Mouse (Mus musculus): ENCODE measurements at regions not wholly inside any gene's neighbourhood (a gene's known extent, or its start where the extent isn't known, plus 50 kb on each side); places are given as distances from the start of the nearest gene placed in this dataset.

DNA sequence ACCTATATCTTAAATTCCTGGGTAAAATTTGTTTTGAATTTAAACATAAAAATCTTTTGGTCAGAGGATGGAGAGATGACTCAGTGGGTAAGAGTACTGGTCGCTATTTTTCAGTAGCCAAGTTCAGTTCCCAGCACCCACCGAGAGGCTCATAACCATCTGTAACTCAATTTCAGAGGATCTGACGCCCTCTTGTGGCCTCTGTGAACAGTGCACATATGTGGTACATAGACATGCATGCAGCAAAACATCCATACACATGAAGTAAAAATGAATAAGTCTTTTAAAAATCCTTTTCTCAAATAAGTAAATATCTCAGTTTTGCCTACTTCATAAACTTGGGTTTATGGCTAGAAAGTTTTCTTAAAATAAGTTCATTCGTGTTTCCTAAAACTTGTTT is 163.4 kb upstream of the Kbtbd8 start:
- TF ChIP-seq EP300 (IDR thresholded peaks at IDR 0.05; ENCODE audit: low read depth) (no peak), CTCF (IDR thresholded peaks at IDR 0.05; ENCODE audit: low read depth) (0 out of 2 replicates have a peak, but pooled peaks have one; percentile 7)
